Mouse (Mus musculus): Measurements from ENCODE around the gene Slc25a28.

DNA sequence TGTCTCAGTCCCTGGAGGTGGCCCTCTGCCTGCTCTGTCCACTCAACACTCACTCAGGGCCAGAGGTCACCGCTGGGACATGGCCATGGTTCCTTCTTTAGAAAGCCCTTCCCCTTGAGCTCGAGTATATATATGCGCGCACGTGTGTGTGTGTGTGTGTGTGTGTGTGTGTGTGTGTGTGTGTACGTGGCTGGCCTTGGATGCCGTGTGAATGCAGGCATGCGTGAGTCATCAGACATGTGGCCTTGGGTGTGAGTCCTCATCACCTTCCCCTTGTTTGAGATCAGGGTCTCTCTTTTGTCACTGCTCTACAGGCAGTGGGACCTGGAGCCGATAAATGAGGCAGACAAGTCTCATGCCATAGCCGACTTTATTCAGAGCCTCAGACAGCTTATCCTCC, 48.8 kb upstream of the Slc25a28 start:
- TF ChIP-seq CTCF (IDR thresholded peaks at IDR 0.05) (no peak), EP300 (IDR thresholded peaks at IDR 0.05) (no peak)
